Mouse (Mus musculus) intestine, embryonic 16.5 days (tissue): ENCODE results near the gene Vmn2r80. TPM values are rescaled to one million over a fixed set of nuclear protein-coding genes. Genes with fewer than 3 reads are reported as not detected.
"Not testable (repeated sequence)": the region's sequence is repeated elsewhere in the genome, so short reads cannot be mapped to it uniquely, and the experiment has no call there.

Source experiments
- ATAC-seq: fragments of 200-750 bp; cut with Nextera tagmentation; 2 replicates; pipeline ENCODE4 v1.8.0; 2017; ENCODE audit warnings: moderate TSS enrichment, moderate library complexity
- H3K27ac ChIP-seq: fragments of 300-500 bp; sonication (generic); 2 replicates; pipeline ENCODE4 v1.5.1; 2014; ENCODE audit warnings: mild to moderate bottlenecking, low read length
- H3K27me3 ChIP-seq: fragments of 300-500 bp; sonication (generic); replicated peaks from 2 replicates; pipeline ENCODE4 v1.6.1; 2014; ENCODE audit warnings: low read length, control low read depth, mixed read lengths; ENCODE audit not compliant: control insufficient read depth, insufficient read depth
- H3K36me3 ChIP-seq: fragments of 300-500 bp; sonication (generic); 2 replicates; pipeline ENCODE4 v1.6.1; 2014; ENCODE audit warnings: low read length, control low read depth; ENCODE audit not compliant: control insufficient read depth, insufficient read depth
- H3K4me1 ChIP-seq: fragments of 300-500 bp; sonication (generic); 2 replicates; pipeline ENCODE4 v1.6.1; 2014; ENCODE audit warnings: low read length, control low read depth, mixed read lengths; ENCODE audit not compliant: control insufficient read depth, insufficient read depth
- H3K4me2 ChIP-seq: fragments of 300-500 bp; sonication (generic); 2 replicates; pipeline ENCODE4 v1.6.1; 2014; ENCODE audit warnings: low read depth, low read length, control low read depth
- H3K4me3 ChIP-seq: fragments of 300-500 bp; sonication (generic); 2 replicates; pipeline ENCODE4 v1.5.1; 2014; ENCODE audit warnings: mild to moderate bottlenecking, low read length
- H3K9ac ChIP-seq: fragments of 300-500 bp; sonication (generic); 2 replicates; pipeline ENCODE4 v1.6.1; 2014; ENCODE audit warnings: low read depth, low read length
- H3K9me3 ChIP-seq: fragments of 300-500 bp; sonication (generic); 2 replicates; pipeline ENCODE4 v1.6.1; 2016; ENCODE audit warnings: low read length, control low read depth; ENCODE audit not compliant: control insufficient read depth
- WGBS: fragments of 180-500 bp; shearing (Covaris S2); extraction: QIAGEN DNeasy Blood & Tissue Kit; methylation state at CpG from one replicate; pipeline ENCODE4 v1.1.7; 2014; 5-methylcytosine and 5-hydroxymethylcytosine counted together
- polyA plus RNA-seq: library from polyadenylated mRNA; unstranded; fragments of >200 nt; fragmentation: Nextera tagmentation; extraction: Ambion mirVana; gene quantifications from 2 replicates; pipeline ENCODE4 v1.2.1, GENCODE M21; 2015

Gene Vmn2r80
- not detected in 2 replicates for polyA plus RNA-seq

DNA sequence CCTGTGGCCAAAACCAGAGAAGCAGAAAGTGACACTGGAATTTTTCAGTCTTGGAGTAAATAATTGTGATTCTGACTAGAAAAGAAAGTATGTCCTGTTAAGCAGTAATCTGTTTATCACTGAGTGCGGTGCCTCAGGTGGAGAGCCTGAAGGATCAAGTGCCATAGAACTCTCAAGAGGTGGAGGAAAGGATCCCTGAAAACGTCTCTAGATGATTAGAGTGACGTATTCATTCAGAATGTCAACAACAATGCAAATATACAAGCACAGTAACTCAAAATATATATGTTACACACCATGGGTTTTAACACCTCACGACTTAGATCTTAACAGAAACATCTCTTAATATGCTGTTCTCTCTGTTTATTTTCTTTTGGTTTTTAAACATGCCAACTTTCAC lies at the start of gene Vmn2r80:
Gene Vmn2r80 (plus strand): TSS at position 301 of the 400 bp plus-strand sequence.
- not testable (repeated sequence) for H3K4me2 ChIP-seq, H3K27me3 ChIP-seq, H3K4me3 ChIP-seq, H3K9ac ChIP-seq, H3K27ac ChIP-seq, H3K36me3 ChIP-seq, H3K4me1 ChIP-seq, H3K9me3 ChIP-seq, ATAC-seq
- WGBS: 71% methylated on average over 4 of the region's 4 CpGs

GRCm38 (mm10) chr10:79106325-79107282 lies 42.0 kb upstream of the Vmn2r80 start:
- Histone ChIP-seq H3K9me3 (no peaks in the 10 kb centered on the region), H3K4me3 (no peak overlapping the region), H3K9ac (no peak overlapping the region), H3K4me2 (no peak overlapping the region), H3K27me3 (no peaks in the 10 kb centered on the region), H3K27ac (peak overlapping the region; percentile 70), H3K4me1 (0 out of 2 replicates have a peak, but pooled peaks cover 3% of the 10 kb centered on the region), H3K36me3 (no peaks in the 10 kb centered on the region)
- WGBS: 40% methylated on average over 8 of the region's 8 CpGs
- ATAC-seq: peak; percentile 55

DNA sequence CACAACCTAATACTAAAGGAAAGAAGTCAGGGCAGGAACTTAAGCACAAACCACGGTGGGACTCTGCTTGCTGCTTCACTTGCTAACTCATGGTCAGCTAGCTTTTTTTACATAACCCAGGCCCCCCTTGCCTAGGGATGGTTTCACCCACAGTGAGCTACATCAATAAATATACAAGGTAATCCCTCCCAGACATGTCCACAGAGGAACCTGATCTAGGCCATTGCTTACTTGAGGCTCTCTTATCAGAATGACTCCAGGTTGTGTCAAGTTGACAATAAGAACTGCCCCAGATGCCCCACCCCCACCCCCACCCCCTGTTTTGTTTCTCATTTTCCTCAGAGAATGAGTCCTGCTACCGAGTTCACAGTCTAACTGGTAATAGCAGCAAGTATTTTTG lies 41.0 kb upstream of the Vmn2r80 start:
- Histone ChIP-seq H3K36me3 (no peaks in the 10 kb centered on the region), H3K27ac (no peak overlapping the region), H3K27me3 (no peaks in the 10 kb centered on the region), H3K4me3 (no peak overlapping the region), H3K9me3 (no peaks in the 10 kb centered on the region), H3K4me2 (no peak overlapping the region), H3K9ac (no peak overlapping the region), H3K4me1 (0 out of 2 replicates have a peak, but pooled peaks cover 3% of the 10 kb centered on the region)
- ATAC-seq: no peak
- 58% methylated on average over 2 of the region's 2 CpGs for WGBS

- WGBS: 80% methylated on average over 1 of the region's 1 CpGs
Measured at GRCm38 (mm10) chr10:79109156-79109555, 39.4 kb upstream of the Vmn2r80 start.

DNA sequence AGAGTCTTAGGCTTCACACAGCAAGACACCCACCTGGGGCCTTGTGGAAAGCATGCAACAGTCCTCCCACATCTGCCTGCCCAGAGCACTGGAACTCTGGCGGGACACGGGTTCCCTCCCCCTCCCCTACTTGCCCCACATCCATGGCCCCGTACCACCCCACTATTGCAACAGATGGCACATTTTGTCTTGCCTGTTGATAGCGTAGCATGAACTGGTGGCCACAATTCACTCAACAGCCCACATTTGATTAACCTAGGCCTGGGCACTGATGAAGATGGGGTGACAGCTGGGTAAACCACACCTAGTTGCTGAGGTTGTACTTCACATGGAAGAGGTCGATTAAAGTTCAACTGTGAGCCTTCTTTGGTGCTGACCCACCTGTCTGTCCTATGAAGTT lies 38.1 kb upstream of the Vmn2r80 start:
- Histone ChIP-seq H3K4me3 (no peak overlapping the region), H3K9ac (no peak overlapping the region), H3K27me3 (no peaks in the 10 kb centered on the region), H3K4me1 (0 out of 2 replicates have a peak, but pooled peaks cover 3% of the 10 kb centered on the region), H3K36me3 (no peaks in the 10 kb centered on the region), H3K4me2 (no peak overlapping the region), H3K27ac (no peak overlapping the region), H3K9me3 (no peaks in the 10 kb centered on the region)
- 92% methylated on average over 5 of the region's 5 CpGs for WGBS
- no peak for ATAC-seq

More at GRCm38 (mm10) chr10:79109156-79109555, 39.4 kb upstream of the Vmn2r80 start:
- Histone ChIP-seq H3K4me3 (no peak overlapping the region), H3K27me3 (no peaks in the 10 kb centered on the region), H3K9me3 (no peaks in the 10 kb centered on the region), H3K36me3 (no peaks in the 10 kb centered on the region), H3K4me1 (0 out of 2 replicates have a peak, but pooled peaks cover 3% of the 10 kb centered on the region), H3K4me2 (no peak overlapping the region), H3K27ac (no peak overlapping the region), H3K9ac (no peak overlapping the region)
- no peak for ATAC-seq

DNA sequence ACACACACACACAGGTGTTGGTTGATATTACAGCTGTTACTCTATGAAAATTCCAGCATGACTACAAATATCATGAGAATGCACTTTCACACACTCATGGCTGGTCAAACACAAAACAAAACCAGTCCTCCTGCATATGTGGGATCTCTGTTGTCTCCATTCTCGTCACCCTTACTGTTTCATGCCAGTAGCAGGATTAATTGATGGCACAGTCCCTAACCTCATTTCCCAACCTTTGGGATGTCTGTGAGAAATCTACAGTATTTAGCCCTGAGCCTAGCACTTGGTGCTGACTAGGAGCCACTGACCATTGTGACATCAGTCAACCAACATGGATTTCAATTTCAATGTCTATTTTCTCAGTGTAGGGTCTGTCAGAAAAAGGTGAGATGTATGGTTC lies 33.5 kb upstream of the Vmn2r80 start:
- Histone ChIP-seq H3K4me3 (no peak overlapping the region), H3K9me3 (no peaks in the 10 kb centered on the region), H3K9ac (no peak overlapping the region), H3K27ac (no peak overlapping the region), H3K4me2 (no peak overlapping the region), H3K36me3 (no peaks in the 10 kb centered on the region), H3K27me3 (no peaks in the 10 kb centered on the region), H3K4me1 (peaks cover 4% of the 10 kb centered on the region)
- 61% methylated on average over 1 of the region's 1 CpGs for WGBS
- no peak for ATAC-seq

GRCm38 (mm10) chr10:79116125-79116849 lies 32.3 kb upstream of the Vmn2r80 start:
- Histone ChIP-seq H3K9ac (no peak overlapping the region), H3K4me3 (no peak overlapping the region), H3K27me3 (no peaks in the 10 kb centered on the region), H3K9me3 (no peaks in the 10 kb centered on the region), H3K4me1 (peaks cover 4% of the 10 kb centered on the region), H3K27ac (peak overlapping the region; percentile 90), H3K4me2 (no peak overlapping the region), H3K36me3 (no peaks in the 10 kb centered on the region)
- peak; percentile 82 for ATAC-seq
- WGBS: 31% methylated on average over 4 of the region's 4 CpGs

- no peaks in the 10 kb centered on the region for H3K27me3 ChIP-seq
- no peak overlapping the region for H3K4me2 ChIP-seq
- no peaks in the 10 kb centered on the region for H3K9me3 ChIP-seq
- no peak overlapping the region for H3K9ac ChIP-seq
- H3K36me3 ChIP-seq: no peaks in the 10 kb centered on the region
- H3K27ac ChIP-seq: no peak overlapping the region
- no peaks in the 10 kb centered on the region for H3K4me1 ChIP-seq
- ATAC-seq: no peak
- H3K4me3 ChIP-seq: no peak overlapping the region
Measured at GRCm38 (mm10) chr10:79151602-79152001, 3.0 kb downstream of the Vmn2r80 start.

DNA sequence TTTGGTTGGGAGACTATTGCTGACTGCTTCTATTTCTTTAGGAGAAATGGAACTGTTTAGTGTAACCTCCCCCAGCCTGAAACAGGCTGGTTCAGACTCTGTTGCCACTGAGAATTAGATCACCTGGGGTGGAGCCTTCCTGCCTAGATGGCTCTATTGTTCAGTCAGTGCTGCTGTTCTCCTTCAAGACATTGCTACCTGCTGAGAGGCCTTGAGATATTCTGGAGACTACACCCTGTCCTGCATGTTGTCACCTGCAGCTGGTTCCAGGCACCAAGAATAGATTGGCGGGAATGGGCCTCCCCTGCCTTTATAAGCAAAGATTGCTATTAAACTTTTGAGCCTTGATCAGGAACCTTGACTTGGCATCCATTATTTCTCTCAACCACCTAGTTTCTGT lies 51.4 kb downstream of the Vmn2r80 start:
- not testable (repeated sequence) for ATAC-seq, H3K36me3 ChIP-seq, H3K27ac ChIP-seq, H3K4me1 ChIP-seq, H3K4me2 ChIP-seq, H3K27me3 ChIP-seq, H3K9ac ChIP-seq, H3K9me3 ChIP-seq, H3K4me3 ChIP-seq
- WGBS: 72% methylated on average over 1 of the region's 1 CpGs
